In genomic region chr10:128980644-128981365, GRCm38 (mm10) we compare ENCODE assay signal across 15 mouse cellular contexts. TPM values are rescaled to one million over a fixed set of nuclear protein-coding genes. Genes with fewer than 3 reads are reported as not detected.
A peak's percentile ranks its signal among the peaks of the same experiment; 100 is the strongest.
DNase-seq lines count a peak whose midpoint lies in the region; ATAC-seq and TF ChIP-seq lines count a peak whose summit lies in the region.
"Had no signal": no experiment of that assay in that cellular context is flagged by ENCODE, and none has a peak within 500 bp of the region (broad histone marks: within the 10 kb centered on the region; RNA-seq: fewer than 3 reads in every experiment).

No protein-coding gene starts in this region.

- H3K9ac ChIP-seq in heart, postnatal 0 days (replicated peaks; ENCODE audit: low read depth, low read length): no peak overlapping the region
- no peak overlapping the region for H3K9ac ChIP-seq in midbrain, embryonic 13.5 days (replicated peaks)
- H3K9ac ChIP-seq in midbrain, embryonic 14.5 days (replicated peaks; ENCODE audit: low read length): no peak overlapping the region
- no peak overlapping the region for H3K9ac ChIP-seq in limb, embryonic 11.5 days (ENCODE audit: low read length)
- H3K9ac ChIP-seq in stomach, postnatal 0 days (ENCODE audit: low read length): no peak overlapping the region

- DNase-seq in heart, postnatal 0 days (ENCODE audit: low spot score): peak; percentile 20
- DNase-seq in heart, adult 8-10 months (ENCODE audit: low spot score): no peak
- DNase-seq in midbrain, embryonic 14.5 days: no peak
- DNase-seq in limb, embryonic 11.5 days (ENCODE audit: low spot score): no peak
- no peak for DNase-seq in stomach, postnatal 0 days (ENCODE audit: low spot score)
- DNase-seq in adrenal gland, adult 2 months: no peak
- DNase-seq in gastrocnemius, adult 18-20 months (ENCODE audit: low spot score): no peak
- DNase-seq: heart, postnatal 14 days; kidney, adult 18-20 months; thymus, postnatal 14 days had no signal

- H3K27ac ChIP-seq in heart, postnatal 0 days (ENCODE audit: low read depth): no peak overlapping the region
- H3K27ac ChIP-seq in midbrain, embryonic 13.5 days: no peak overlapping the region
- no peak overlapping the region for H3K27ac ChIP-seq in midbrain, embryonic 14.5 days (replicated peaks; ENCODE audit: low read depth, low read length)
- no peak overlapping the region for H3K27ac ChIP-seq in limb, embryonic 11.5 days (replicated peaks; ENCODE audit: low read depth, low read length)
- no peak overlapping the region for H3K27ac ChIP-seq in stomach, postnatal 0 days (replicated peaks)
- H3K27ac ChIP-seq: macrophage had no signal

- H3K9me3 ChIP-seq in heart, postnatal 0 days (replicated peaks; ENCODE audit: control insufficient read depth, low read length): no peaks in the 10 kb centered on the region
- H3K9me3 ChIP-seq in midbrain, embryonic 13.5 days: no peaks in the 10 kb centered on the region
- no peaks in the 10 kb centered on the region for H3K9me3 ChIP-seq in midbrain, embryonic 14.5 days (ENCODE audit: control insufficient read depth, low read length)
- no peaks in the 10 kb centered on the region for H3K9me3 ChIP-seq in limb, embryonic 11.5 days (ENCODE audit: control insufficient read depth, low read length)
- H3K9me3 ChIP-seq in stomach, postnatal 0 days (ENCODE audit: control insufficient read depth, low read length): no peaks in the 10 kb centered on the region

- ATAC-seq in heart, postnatal 0 days (ENCODE audit: insufficient read depth, low read depth): peak; percentile 62
- ATAC-seq in midbrain, embryonic 13.5 days: peak; percentile 21; the same call in 1 of the 2 replicates
- no peak; the same call in 1 of the 2 replicates for ATAC-seq in midbrain, embryonic 14.5 days (ENCODE audit: low FRiP score, low TSS enrichment)
- peak; percentile 40; the same call in 1 of the 2 replicates for ATAC-seq in limb, embryonic 11.5 days (ENCODE audit: insufficient number of reproducible peaks, low FRiP score, low TSS enrichment, low read depth)
- peak; percentile 77 for ATAC-seq in stomach, postnatal 0 days (ENCODE audit: low FRiP score, low TSS enrichment)

- H3K36me3 ChIP-seq in heart, postnatal 0 days (replicated peaks; ENCODE audit: control insufficient read depth, insufficient read depth, low read length): no peaks in the 10 kb centered on the region
- H3K36me3 ChIP-seq in midbrain, embryonic 13.5 days: no peaks in the 10 kb centered on the region
- H3K36me3 ChIP-seq in midbrain, embryonic 14.5 days (ENCODE audit: control insufficient read depth, insufficient read depth, low read length): no peaks in the 10 kb centered on the region
- no peaks in the 10 kb centered on the region for H3K36me3 ChIP-seq in limb, embryonic 11.5 days (ENCODE audit: control insufficient read depth, insufficient read depth, low read length)
- H3K36me3 ChIP-seq in stomach, postnatal 0 days (ENCODE audit: control insufficient read depth, insufficient read depth, low read length): no peaks in the 10 kb centered on the region

- H3K4me1 ChIP-seq in heart, postnatal 0 days (ENCODE audit: control insufficient read depth, insufficient read depth): no peaks in the 10 kb centered on the region
- H3K4me1 ChIP-seq in midbrain, embryonic 13.5 days (replicated peaks): no peaks in the 10 kb centered on the region
- H3K4me1 ChIP-seq in midbrain, embryonic 14.5 days (ENCODE audit: control insufficient read depth, insufficient read depth, low read length): no peaks in the 10 kb centered on the region
- H3K4me1 ChIP-seq in limb, embryonic 11.5 days (ENCODE audit: control insufficient read depth, insufficient read depth, low read length): peaks cover 10% of the 10 kb centered on the region; the same call in 1 of the 2 replicates
- no peaks in the 10 kb centered on the region for H3K4me1 ChIP-seq in stomach, postnatal 0 days (replicated peaks; ENCODE audit: control insufficient read depth, insufficient read depth)

- no peak overlapping the region for H3K4me2 ChIP-seq in heart, postnatal 0 days (ENCODE audit: low read depth, low read length)
- H3K4me2 ChIP-seq in midbrain, embryonic 13.5 days (replicated peaks): no peak overlapping the region
- no peak overlapping the region for H3K4me2 ChIP-seq in midbrain, embryonic 14.5 days (ENCODE audit: low read length)
- no peak overlapping the region for H3K4me2 ChIP-seq in limb, embryonic 11.5 days (ENCODE audit: low read depth, severe bottlenecking)
- H3K4me2 ChIP-seq in stomach, postnatal 0 days (replicated peaks; ENCODE audit: low read depth): no peak overlapping the region

- H3K27me3 ChIP-seq in heart, postnatal 0 days (ENCODE audit: control insufficient read depth, insufficient read depth, low read length): no peaks in the 10 kb centered on the region
- H3K27me3 ChIP-seq in midbrain, embryonic 13.5 days: no peaks in the 10 kb centered on the region
- no peaks in the 10 kb centered on the region for H3K27me3 ChIP-seq in midbrain, embryonic 14.5 days (ENCODE audit: control insufficient read depth, insufficient read depth, low read length)
- no peaks in the 10 kb centered on the region for H3K27me3 ChIP-seq in limb, embryonic 11.5 days (ENCODE audit: control insufficient read depth, insufficient read depth, low read length)
- H3K27me3 ChIP-seq in stomach, postnatal 0 days (ENCODE audit: control insufficient read depth, insufficient read depth, low read length): no peaks in the 10 kb centered on the region

- TF ChIP-seq EP300 in heart, postnatal 0 days (IDR thresholded peaks at IDR 0.05; ENCODE audit: low read depth): no peak
- no peak for TF ChIP-seq EP300 in stomach, postnatal 0 days (optimal IDR thresholded peaks at IDR 0.05)

- 52% methylated on average over 3 of the region's 3 CpGs for WGBS in heart, postnatal 0 days
- 84% methylated on average over 3 of the region's 3 CpGs for WGBS in midbrain, embryonic 13.5 days
- WGBS in midbrain, embryonic 14.5 days: 87% methylated on average over 3 of the region's 3 CpGs
- 70% methylated on average over 3 of the region's 3 CpGs for WGBS in limb, embryonic 11.5 days
- 51% methylated on average over 3 of the region's 3 CpGs for WGBS in stomach, postnatal 0 days

- H3K4me3 ChIP-seq in heart, postnatal 0 days (ENCODE audit: low read depth, low read length): no peak overlapping the region
- H3K4me3 ChIP-seq in midbrain, embryonic 13.5 days (replicated peaks): no peak overlapping the region
- H3K4me3 ChIP-seq in midbrain, embryonic 14.5 days (replicated peaks; ENCODE audit: low read depth, low read length): no peak overlapping the region
- no peak overlapping the region for H3K4me3 ChIP-seq in limb, embryonic 11.5 days (ENCODE audit: low read depth, low read length)
- H3K4me3 ChIP-seq in stomach, postnatal 0 days (ENCODE audit: low read depth, low read length): no peak overlapping the region
- H3K4me3 ChIP-seq: erythroblast, embryonic 14.5 days had no signal

- TF ChIP-seq CTCF in heart, postnatal 0 days (IDR thresholded peaks at IDR 0.05; ENCODE audit: low read depth): no peak
- TF ChIP-seq CTCF in stomach, postnatal 0 days (IDR thresholded peaks at IDR 0.05; ENCODE audit: low read depth): no peak

RNA-seq across cellular contexts. Expression of gene Olfr9, which starts 8.4 kb away (rescaled TPM):
- not detected in 2 replicates for total RNA-seq in heart, postnatal 0 days (2014; rRNA removed; ENCODE audit: low replicate concordance)
- polyA plus RNA-seq in heart, postnatal 0 days (2015; fragmentation: Nextera tagmentation; extraction: Ambion mirVana): not detected in 2 replicates
- not detected for total RNA-seq in heart, adult 8-10 months (2022)
- not detected in 2 replicates for polyA plus RNA-seq in midbrain, embryonic 13.5 days (2015; fragmentation: Nextera tagmentation; extraction: Ambion mirVana)
- polyA plus RNA-seq in midbrain, embryonic 14.5 days (2014; fragmentation: Nextera tagmentation; extraction: Ambion mirVana): not detected in 2 replicates
- polyA plus RNA-seq in limb, embryonic 11.5 days (2014; fragmentation: Nextera tagmentation; extraction: Ambion mirVana): not detected in 2 replicates
- not detected in 2 replicates for polyA plus RNA-seq in stomach, postnatal 0 days (2015; fragmentation: Nextera tagmentation; extraction: Ambion mirVana)
- not detected for total RNA-seq in adrenal gland, adult 2 months (2021)
- polyA plus RNA-seq in adrenal gland, adult 2 months (2012; rRNA removed): not detected in 2 replicates
- not detected for total RNA-seq in gastrocnemius, adult 18-20 months (2021)
- total RNA-seq: common myeloid progenitor, adult 5-6 weeks; heart, postnatal 14 days; layer of hippocampus, postnatal 25 days had no signal
- polyA plus RNA-seq: erythroblast, embryonic 14.5 days; macrophage had no signal

RNA-seq across cellular contexts. Expression of gene Mettl7b, which starts 20.0 kb away (rescaled TPM):
- total RNA-seq in heart, postnatal 0 days (2014; rRNA removed; ENCODE audit: low replicate concordance): not detected in 2 replicates
- not detected in 2 replicates for polyA plus RNA-seq in heart, postnatal 0 days (2015; fragmentation: Nextera tagmentation; extraction: Ambion mirVana)
- total RNA-seq in heart, adult 8-10 months (2022): not detected
- polyA plus RNA-seq in midbrain, embryonic 13.5 days (2015; fragmentation: Nextera tagmentation; extraction: Ambion mirVana): not detected in 2 replicates
- not detected in 2 replicates for polyA plus RNA-seq in midbrain, embryonic 14.5 days (2014; fragmentation: Nextera tagmentation; extraction: Ambion mirVana)
- polyA plus RNA-seq in limb, embryonic 11.5 days (2014; fragmentation: Nextera tagmentation; extraction: Ambion mirVana): not detected in 2 replicates
- polyA plus RNA-seq in stomach, postnatal 0 days (2015; fragmentation: Nextera tagmentation; extraction: Ambion mirVana): 67.6 and 68.0 TPM in 2 replicates
- 1 to 10 TPM in 1 of 2 experiments, under 1 TPM in 1; 0.79 to 3.5 TPM for total RNA-seq in adrenal gland, adult 2 months (2021)
- 0.52 and 0.97 TPM in 2 replicates for polyA plus RNA-seq in adrenal gland, adult 2 months (2012; rRNA removed)
- under 1 TPM in 1 of 2 experiments, not detected in 1; 0.24 TPM for total RNA-seq in gastrocnemius, adult 18-20 months (2021)
- total RNA-seq: common myeloid progenitor, adult 5-6 weeks; heart, postnatal 14 days; layer of hippocampus, postnatal 25 days had no signal
- polyA plus RNA-seq: erythroblast, embryonic 14.5 days; macrophage had no signal

RNA-seq across cellular contexts. Expression of gene Olfr763, which starts 29.8 kb away (rescaled TPM):
- total RNA-seq in heart, postnatal 0 days (2014; rRNA removed; ENCODE audit: low replicate concordance): not detected in 2 replicates
- not detected in 2 replicates for polyA plus RNA-seq in heart, postnatal 0 days (2015; fragmentation: Nextera tagmentation; extraction: Ambion mirVana)
- not detected for total RNA-seq in heart, adult 8-10 months (2022)
- not detected in 2 replicates for polyA plus RNA-seq in midbrain, embryonic 13.5 days (2015; fragmentation: Nextera tagmentation; extraction: Ambion mirVana)
- polyA plus RNA-seq in midbrain, embryonic 14.5 days (2014; fragmentation: Nextera tagmentation; extraction: Ambion mirVana): not detected in 2 replicates
- not detected in 2 replicates for polyA plus RNA-seq in limb, embryonic 11.5 days (2014; fragmentation: Nextera tagmentation; extraction: Ambion mirVana)
- not detected in 2 replicates for polyA plus RNA-seq in stomach, postnatal 0 days (2015; fragmentation: Nextera tagmentation; extraction: Ambion mirVana)
- not detected for total RNA-seq in adrenal gland, adult 2 months (2021)
- not detected in 2 replicates for polyA plus RNA-seq in adrenal gland, adult 2 months (2012; rRNA removed)
- not detected for total RNA-seq in gastrocnemius, adult 18-20 months (2021)
- total RNA-seq: common myeloid progenitor, adult 5-6 weeks; heart, postnatal 14 days; layer of hippocampus, postnatal 25 days had no signal
- polyA plus RNA-seq: erythroblast, embryonic 14.5 days; macrophage had no signal

RNA-seq across cellular contexts. Expression of gene Itga7, which starts 47.2 kb away (rescaled TPM):
- total RNA-seq in heart, postnatal 0 days (2014; rRNA removed; ENCODE audit: low replicate concordance): 22.3 and 41.4 TPM in 2 replicates
- polyA plus RNA-seq in heart, postnatal 0 days (2015; fragmentation: Nextera tagmentation; extraction: Ambion mirVana): 18.5 and 22.7 TPM in 2 replicates
- total RNA-seq in heart, adult 8-10 months (2022): 100 to 1,000 TPM; 161 to 179 (median 167) TPM
- 1.7 and 2.5 TPM in 2 replicates for polyA plus RNA-seq in midbrain, embryonic 13.5 days (2015; fragmentation: Nextera tagmentation; extraction: Ambion mirVana)
- polyA plus RNA-seq in midbrain, embryonic 14.5 days (2014; fragmentation: Nextera tagmentation; extraction: Ambion mirVana): 3.4 and 4.9 TPM in 2 replicates
- polyA plus RNA-seq in limb, embryonic 11.5 days (2014; fragmentation: Nextera tagmentation; extraction: Ambion mirVana): 0.10 and 0.12 TPM in 2 replicates
- polyA plus RNA-seq in stomach, postnatal 0 days (2015; fragmentation: Nextera tagmentation; extraction: Ambion mirVana): 8.5 and 8.7 TPM in 2 replicates
- total RNA-seq in adrenal gland, adult 2 months (2021): 10 to 100 TPM in 1 of 2 experiments, 1 to 10 TPM in 1; 8.4 to 25.6 TPM
- polyA plus RNA-seq in adrenal gland, adult 2 months (2012; rRNA removed): 19.6 and 32.5 TPM in 2 replicates
- 10 to 100 TPM; 40.4 to 60.8 TPM for total RNA-seq in gastrocnemius, adult 18-20 months (2021)
- total RNA-seq: common myeloid progenitor, adult 5-6 weeks had no signal
- polyA plus RNA-seq: erythroblast, embryonic 14.5 days; macrophage had no signal

RNA-seq across cellular contexts. Expression of gene Bloc1s1, which starts 57.0 kb away (rescaled TPM):
- total RNA-seq in heart, postnatal 0 days (2014; rRNA removed; ENCODE audit: low replicate concordance): 121 and 130 TPM in 2 replicates
- 292 and 295 TPM in 2 replicates for polyA plus RNA-seq in heart, postnatal 0 days (2015; fragmentation: Nextera tagmentation; extraction: Ambion mirVana)
- 100 to 1,000 TPM; 150 to 260 (median 205) TPM for total RNA-seq in heart, adult 8-10 months (2022)
- 266 and 289 TPM in 2 replicates for polyA plus RNA-seq in midbrain, embryonic 13.5 days (2015; fragmentation: Nextera tagmentation; extraction: Ambion mirVana)
- 249 and 282 TPM in 2 replicates for polyA plus RNA-seq in midbrain, embryonic 14.5 days (2014; fragmentation: Nextera tagmentation; extraction: Ambion mirVana)
- polyA plus RNA-seq in limb, embryonic 11.5 days (2014; fragmentation: Nextera tagmentation; extraction: Ambion mirVana): 203 and 211 TPM in 2 replicates
- 194 and 198 TPM in 2 replicates for polyA plus RNA-seq in stomach, postnatal 0 days (2015; fragmentation: Nextera tagmentation; extraction: Ambion mirVana)
- 100 to 1,000 TPM; 174 to 223 TPM for total RNA-seq in adrenal gland, adult 2 months (2021)
- polyA plus RNA-seq in adrenal gland, adult 2 months (2012; rRNA removed): 99.2 and 115 TPM in 2 replicates
- 100 to 1,000 TPM; 153 to 154 TPM for total RNA-seq in gastrocnemius, adult 18-20 months (2021)

Comparison
In these comparisons a context has a peak if more than half of its experiments do, and no peak if none do; other contexts are left out.
1. RNA of gene Mettl7b, which starts 20.0 kb away (polyA plus RNA-seq): 67.6 to 68.0 TPM in stomach, postnatal 0 days; 0.52 to 0.97 TPM in adrenal gland, adult 2 months, not detected in heart, postnatal 0 days, not detected in midbrain, embryonic 13.5 days, not detected in midbrain, embryonic 14.5 days and not detected in limb, embryonic 11.5 days; every median in the first group is over 10 times any median in the second.